Mouse (Mus musculus) megakaryocyte, embryonic 14.5 days (primary cell): Measurements from ENCODE around the gene Kndc1.

Experiments
- FLI1 ChIP-seq: IDR thresholded peaks from 2 replicates; pipeline ENCODE4 v1.6.1; 2012; ENCODE audit warnings: low read length, inconsistent platforms, mixed read lengths
- GATA1 ChIP-seq: IDR thresholded peaks from 3 replicates; pipeline ENCODE4 v1.6.1; 2012; ENCODE audit warnings: mixed read lengths, low read length, inconsistent platforms, borderline replicate concordance

DNA sequence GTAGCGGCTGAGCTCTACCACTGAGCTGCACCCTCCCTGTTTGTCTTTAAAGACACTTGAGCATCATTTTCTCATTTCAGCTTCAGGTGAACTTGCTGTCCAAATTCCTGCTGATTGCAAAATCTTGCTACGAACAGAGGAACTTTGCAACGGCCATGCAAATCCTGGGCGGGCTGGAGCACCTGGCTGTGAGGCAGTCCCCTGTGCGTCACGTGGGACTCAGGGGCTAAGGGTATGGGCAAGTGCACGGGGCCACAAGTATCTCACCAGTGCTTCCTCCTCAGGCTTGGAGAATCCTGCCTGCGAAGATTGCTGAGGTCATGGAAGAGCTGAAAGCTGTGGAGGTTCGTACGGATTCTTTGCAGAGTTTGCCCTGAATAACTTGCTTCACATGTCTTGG, 42.2 kb downstream of the Kndc1 start:
- TF ChIP-seq GATA1 (no peak), FLI1 (no peak)
